In the genomic region with DNA sequence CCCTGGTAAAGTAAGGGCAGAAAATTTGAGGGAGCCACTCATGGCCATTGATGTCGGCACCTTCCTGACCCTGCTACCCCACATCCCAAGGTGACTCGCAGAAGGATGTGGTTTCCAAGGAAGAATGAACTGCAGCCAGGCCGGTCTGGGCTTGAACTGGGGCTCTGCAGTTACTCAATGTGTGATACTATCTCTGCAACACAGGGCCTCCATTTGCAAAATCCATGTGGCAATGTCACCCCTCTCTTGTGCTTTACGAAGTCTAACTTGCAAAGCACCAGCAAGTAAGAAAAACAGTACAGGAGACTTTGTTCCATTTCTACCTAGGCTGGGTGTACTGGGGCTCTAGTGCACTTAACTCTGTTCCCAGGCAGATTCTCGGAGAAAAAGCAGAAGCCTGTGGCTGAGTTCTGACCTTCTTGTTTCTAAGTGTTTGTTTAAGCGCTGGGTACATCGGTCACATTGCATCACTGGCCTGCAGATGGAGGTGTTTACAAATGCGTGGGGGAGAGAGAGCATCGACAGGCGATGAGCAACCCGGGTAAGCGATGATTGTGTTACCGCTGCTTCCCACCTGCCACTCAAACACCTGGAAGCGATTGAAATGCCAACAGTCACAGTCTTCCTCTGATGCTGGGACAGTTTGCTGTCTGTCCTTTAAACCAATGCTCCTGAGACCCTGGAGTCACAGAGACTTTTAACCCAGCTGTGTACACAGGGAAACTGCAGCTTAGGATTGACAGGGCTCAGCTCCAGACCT, we compare ENCODE assay signal across 20 mouse cellular contexts. TPM values are rescaled to one million over a fixed set of nuclear protein-coding genes. Genes with fewer than 3 reads are reported as not detected.
DNase-seq lines count a peak whose midpoint lies in the region; ATAC-seq and TF ChIP-seq lines count a peak whose summit lies in the region.
"Had no signal": no experiment of that assay in that cellular context is flagged by ENCODE, and none has a peak within 500 bp of the region (broad histone marks: within the 10 kb centered on the region; RNA-seq: fewer than 3 reads in every experiment).

No protein-coding gene starts in this region.

- no peaks in the 10 kb centered on the region for H3K4me1 ChIP-seq in kidney, embryonic 16.5 days (ENCODE audit: insufficient read depth, low read length)
- H3K4me1 ChIP-seq in bone marrow, adult 2 months (ENCODE audit: control insufficient read depth, insufficient read depth, low read length), result peaks cover 6% of the 10 kb centered on the region
- peaks cover 4% of the 10 kb centered on the region; the same call in 1 of the 2 replicates for H3K4me1 ChIP-seq in liver, embryonic 16.5 days (ENCODE audit: control insufficient read depth, low read depth, low read length)
- H3K4me1 ChIP-seq: heart, embryonic 15.5 days; hindbrain, embryonic 15.5 days; lung, embryonic 15.5 days had no signal

- peak; percentile 38; the same call in 1 of the 2 replicates for TF ChIP-seq CTCF in bone marrow, adult 2 months (IDR thresholded peaks at IDR 0.05; ENCODE audit: control insufficient read depth, insufficient read depth, low read length)

- H3K4me2 ChIP-seq in kidney, embryonic 16.5 days (replicated peaks; ENCODE audit: low read depth, low read length), result no peak overlapping the region
- peak overlapping the region; percentile 27 for H3K4me2 ChIP-seq in liver, embryonic 16.5 days (ENCODE audit: low read depth, low read length)
- H3K4me2 ChIP-seq: heart, embryonic 15.5 days; hindbrain, embryonic 15.5 days; lung, embryonic 15.5 days had no signal

- no peak for ATAC-seq in kidney, embryonic 16.5 days (ENCODE audit: low FRiP score, low TSS enrichment)
- peak; percentile 33 for ATAC-seq in granulocyte monocyte progenitor cell, adult 5-6 weeks (replicated peaks; ENCODE audit: poor library complexity, severe bottlenecking)
- ATAC-seq in liver, embryonic 16.5 days (ENCODE audit: low read depth), result peak; percentile 82
- ATAC-seq in monocyte, adult 5-6 weeks (replicated peaks; ENCODE audit: insufficient number of reproducible peaks, low FRiP score, low TSS enrichment, poor library complexity, severe bottlenecking), result no peak
- ATAC-seq: midbrain, embryonic 16.5 days had no signal

- H3K36me3 ChIP-seq in kidney, embryonic 16.5 days (ENCODE audit: insufficient read depth, low read length), result no peaks in the 10 kb centered on the region
- no peaks in the 10 kb centered on the region for H3K36me3 ChIP-seq in liver, embryonic 16.5 days (ENCODE audit: control insufficient read depth, insufficient read depth)
- H3K36me3 ChIP-seq: heart, embryonic 15.5 days; hindbrain, embryonic 15.5 days; lung, embryonic 15.5 days had no signal

- TF ChIP-seq POLR2A in bone marrow, adult 2 months (IDR thresholded peaks at IDR 0.05; ENCODE audit: borderline replicate concordance, control insufficient read depth, low read depth, low read length), result no peak

- H3K9ac ChIP-seq in kidney, embryonic 16.5 days (replicated peaks; ENCODE audit: low read length), result no peak overlapping the region
- no peak overlapping the region for H3K9ac ChIP-seq in liver, embryonic 16.5 days (ENCODE audit: low read depth, low read length)
- H3K9ac ChIP-seq: heart, embryonic 15.5 days; hindbrain, embryonic 15.5 days; lung, embryonic 15.5 days had no signal

- 44% methylated on average over 14 of the region's 14 CpGs for WGBS in kidney, embryonic 16.5 days
- WGBS in bone marrow, adult 2 months, result 30% methylated on average over 14 of the region's 14 CpGs
- WGBS in liver, embryonic 16.5 days (ENCODE audit: insufficient replicate concordance), result 30% methylated on average over 14 of the region's 14 CpGs

- H3K4me3 ChIP-seq in kidney, embryonic 16.5 days (ENCODE audit: low read length), result no peak overlapping the region
- H3K4me3 ChIP-seq in bone marrow, adult 2 months (replicated peaks; ENCODE audit: control insufficient read depth, low read depth, low read length), result no peak overlapping the region
- H3K4me3 ChIP-seq in liver, embryonic 16.5 days (ENCODE audit: low read depth, low read length), result no peak overlapping the region
- H3K4me3 ChIP-seq: erythroblast, embryonic 14.5 days; heart, embryonic 15.5 days; hindbrain, embryonic 15.5 days; lung, embryonic 15.5 days had no signal

- H3K9me3 ChIP-seq in kidney, embryonic 16.5 days (ENCODE audit: low read length), result no peaks in the 10 kb centered on the region
- H3K9me3 ChIP-seq in liver, embryonic 16.5 days (replicated peaks; ENCODE audit: control insufficient read depth, low read length), result no peaks in the 10 kb centered on the region
- H3K9me3 ChIP-seq: heart, embryonic 15.5 days; hindbrain, embryonic 15.5 days; lung, embryonic 15.5 days had no signal

- H3K27me3 ChIP-seq in kidney, embryonic 16.5 days (ENCODE audit: insufficient read depth, low read length), result no peaks in the 10 kb centered on the region
- H3K27me3 ChIP-seq in liver, embryonic 16.5 days (ENCODE audit: control insufficient read depth, insufficient read depth, low read depth, low read length), result no peaks in the 10 kb centered on the region
- H3K27me3 ChIP-seq: hindbrain, embryonic 15.5 days; lung, embryonic 15.5 days had no signal

- no peak overlapping the region for H3K27ac ChIP-seq in kidney, embryonic 16.5 days (ENCODE audit: low read length)
- peak overlapping the region; percentile 74 for H3K27ac ChIP-seq in bone marrow, adult 2 months (ENCODE audit: control insufficient read depth, insufficient read depth, low read depth, low read length, poor library complexity)
- peak overlapping the region; percentile 83 for H3K27ac ChIP-seq in liver, embryonic 16.5 days (ENCODE audit: low read length)
- H3K27ac ChIP-seq: heart, embryonic 15.5 days; hindbrain, embryonic 15.5 days; lung, embryonic 15.5 days had no signal

- peak; percentile 24 for DNase-seq in kidney, postnatal 14 days
- DNase-seq in frontal cortex, postnatal 14 days (ENCODE audit: low spot score in 2 of 2), result no peak
- no peak for DNase-seq in heart, adult 9 months (ENCODE audit: low spot score in 2 of 2)
- DNase-seq: adrenal gland, postnatal 10 days; gastrocnemius, postnatal 10 days; right cerebral cortex, adult 18-20 months had no signal

RNA-seq across cellular contexts. Expression of a gene that starts 0.8 kb away (rescaled TPM):
- polyA plus RNA-seq in kidney, embryonic 16.5 days (2015; fragmentation: Nextera tagmentation; extraction: Ambion mirVana), result not detected in 2 replicates
- 1.4 TPM in 1 of 2 replicates, not detected in the other for polyA plus RNA-seq in bone marrow, adult 2 months (2011; ENCODE audit: insufficient read depth, insufficient read length, low replicate concordance, missing spikeins)
- total RNA-seq in granulocyte monocyte progenitor cell, adult 5-6 weeks (2014; fragmentation: Nextera tagmentation), result 0.17 TPM in 1 of 2 replicates, not detected in the other
- total RNA-seq in granulocyte monocyte progenitor cell, adult 5-6 weeks (2017), result not detected in 2 replicates
- polyA plus RNA-seq in liver, embryonic 16.5 days (2015; fragmentation: Nextera tagmentation; extraction: Ambion mirVana), result 23.6 and 23.7 TPM in 2 replicates
- 0.48 to 1.6 TPM in 2 of 3 replicates, not detected in the other for total RNA-seq in monocyte, adult 5-6 weeks (2017)
- total RNA-seq: gastrocnemius, postnatal 10 days; left cerebral cortex, postnatal 36 days had no signal
- polyA plus RNA-seq: cortical plate, adult 2 months; erythroblast, embryonic 14.5 days; heart, embryonic 15.5 days; hindbrain, embryonic 15.5 days; lung, embryonic 15.5 days; midbrain, embryonic 16.5 days; neural tube, embryonic 14.5 days had no signal

RNA-seq across cellular contexts. Expression of a gene that starts 24.6 kb away (rescaled TPM):
- polyA plus RNA-seq in kidney, embryonic 16.5 days (2015; fragmentation: Nextera tagmentation; extraction: Ambion mirVana), result 0.06 TPM in 1 of 2 replicates, not detected in the other
- not detected in 2 replicates for polyA plus RNA-seq in bone marrow, adult 2 months (2011; ENCODE audit: insufficient read depth, insufficient read length, low replicate concordance, missing spikeins)
- not detected in 2 replicates for total RNA-seq in granulocyte monocyte progenitor cell, adult 5-6 weeks (2014; fragmentation: Nextera tagmentation)
- total RNA-seq in granulocyte monocyte progenitor cell, adult 5-6 weeks (2017), result not detected in 2 replicates
- not detected in 2 replicates for polyA plus RNA-seq in liver, embryonic 16.5 days (2015; fragmentation: Nextera tagmentation; extraction: Ambion mirVana)
- not detected in 3 replicates for total RNA-seq in monocyte, adult 5-6 weeks (2017)
- total RNA-seq: gastrocnemius, postnatal 10 days had no signal
- polyA plus RNA-seq: erythroblast, embryonic 14.5 days; midbrain, embryonic 16.5 days; neural tube, embryonic 14.5 days; spleen, adult 2 months had no signal

RNA-seq across cellular contexts. Expression of a gene that starts 30.2 kb away (rescaled TPM):
- polyA plus RNA-seq in kidney, embryonic 16.5 days (2015; fragmentation: Nextera tagmentation; extraction: Ambion mirVana), result 1.3 and 1.5 TPM in 2 replicates
- 13.2 and 51.9 TPM in 2 replicates for polyA plus RNA-seq in bone marrow, adult 2 months (2011; ENCODE audit: insufficient read depth, insufficient read length, low replicate concordance, missing spikeins)
- not detected in 2 replicates for total RNA-seq in granulocyte monocyte progenitor cell, adult 5-6 weeks (2014; fragmentation: Nextera tagmentation)
- not detected in 2 replicates for total RNA-seq in granulocyte monocyte progenitor cell, adult 5-6 weeks (2017)
- 582 and 639 TPM in 2 replicates for polyA plus RNA-seq in liver, embryonic 16.5 days (2015; fragmentation: Nextera tagmentation; extraction: Ambion mirVana)
- total RNA-seq in monocyte, adult 5-6 weeks (2017), result not detected in 3 replicates
- total RNA-seq: left cerebral cortex, postnatal 36 days had no signal
- polyA plus RNA-seq: cortical plate, adult 2 months; erythroblast, embryonic 14.5 days; midbrain, embryonic 16.5 days; neural tube, embryonic 14.5 days had no signal

RNA-seq across cellular contexts. Expression of a gene that starts 55.3 kb away (rescaled TPM):
- polyA plus RNA-seq in kidney, embryonic 16.5 days (2015; fragmentation: Nextera tagmentation; extraction: Ambion mirVana), result not detected in 2 replicates
- polyA plus RNA-seq in bone marrow, adult 2 months (2011; ENCODE audit: insufficient read depth, insufficient read length, low replicate concordance, missing spikeins), result 0.82 and 0.86 TPM in 2 replicates
- not detected in 2 replicates for total RNA-seq in granulocyte monocyte progenitor cell, adult 5-6 weeks (2014; fragmentation: Nextera tagmentation)
- total RNA-seq in granulocyte monocyte progenitor cell, adult 5-6 weeks (2017), result 0.13 TPM in 1 of 2 replicates, not detected in the other
- 0.07 TPM in 1 of 2 replicates, not detected in the other for polyA plus RNA-seq in liver, embryonic 16.5 days (2015; fragmentation: Nextera tagmentation; extraction: Ambion mirVana)
- total RNA-seq in monocyte, adult 5-6 weeks (2017), result not detected in 3 replicates
- total RNA-seq: gastrocnemius, postnatal 10 days; left cerebral cortex, postnatal 36 days had no signal
- polyA plus RNA-seq: cortical plate, adult 2 months; erythroblast, embryonic 14.5 days; heart, embryonic 15.5 days; hindbrain, embryonic 15.5 days; lung, embryonic 15.5 days; midbrain, embryonic 16.5 days; neural tube, embryonic 14.5 days had no signal

Comparison
In these comparisons a context has a peak if more than half of its experiments do, and no peak if none do; other contexts are left out.
1. ATAC-seq: peak in granulocyte monocyte progenitor cell, adult 5-6 weeks (single experiment) and liver, embryonic 16.5 days (single experiment); none in kidney, embryonic 16.5 days (single experiment) and monocyte, adult 5-6 weeks (single experiment).
2. RNA of a gene that starts 0.8 kb away (polyA plus RNA-seq): 23.6 to 23.7 TPM in liver, embryonic 16.5 days; 1.4 TPM in bone marrow, adult 2 months and not detected in kidney, embryonic 16.5 days; every median in the first group is over 10 times any median in the second.